Mouse (Mus musculus): ENCODE measurements around the gene Dock8.

The Dock8 gene

DNA sequence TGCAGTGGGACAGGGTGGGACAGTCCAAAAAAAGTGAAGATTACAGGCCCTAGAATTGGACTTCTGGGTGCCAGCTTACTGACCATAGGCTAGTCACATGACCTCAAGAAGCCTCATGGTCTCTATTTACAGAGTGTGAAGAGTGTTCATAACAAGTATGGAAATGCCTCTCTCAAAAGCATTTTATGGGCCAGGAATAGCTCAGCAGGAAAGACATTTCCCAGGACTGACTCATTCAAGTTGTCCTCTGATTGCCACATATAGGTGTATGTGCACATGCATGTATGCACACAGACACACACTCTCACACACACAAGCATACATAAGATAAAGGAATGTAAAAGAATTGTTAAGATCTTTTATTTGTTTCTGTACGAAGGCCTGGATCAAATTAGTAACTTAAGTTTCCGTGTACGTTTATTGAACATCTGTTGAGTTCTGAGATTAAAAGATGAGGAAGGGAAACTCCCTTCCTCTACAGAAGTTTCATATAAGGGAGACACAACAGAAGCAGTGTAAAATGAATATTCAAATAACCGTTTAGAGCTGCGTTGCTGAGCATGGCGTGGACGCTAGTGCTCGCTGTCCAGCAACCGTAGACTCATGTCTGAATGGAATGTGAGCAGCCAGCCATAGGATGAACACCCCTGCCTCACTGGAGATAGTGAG is 63.0 kb downstream of the Dock8 start:
- no peak for DNase-seq (ENCODE audit: low spot score)

- no peak for DNase-seq (ENCODE audit: low spot score)
These were observed 63.5 kb downstream of the Dock8 start for GRCm38 (mm10) chr19:25062857-25063240.

DNA sequence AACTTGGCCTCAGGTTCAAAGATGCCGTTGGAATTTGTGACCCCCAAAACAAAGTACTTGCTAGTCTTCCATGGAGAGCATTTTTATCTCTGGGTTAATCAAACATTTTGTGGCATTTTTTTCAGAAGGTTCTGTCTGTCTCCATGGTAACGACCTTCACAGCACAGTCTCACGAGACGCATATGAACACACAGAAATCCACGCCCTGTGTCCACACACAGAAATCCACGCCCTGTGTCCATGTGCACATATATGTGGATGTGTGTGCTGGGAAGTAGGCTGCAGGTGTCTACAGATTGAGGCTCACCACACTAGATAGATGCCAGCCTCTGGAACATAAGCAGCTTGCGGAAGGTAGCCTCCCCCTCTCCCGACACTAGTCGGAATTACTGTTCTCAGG is 66.9 kb downstream of the Dock8 start:
- DNase-seq (ENCODE audit: low spot score), result no peak

GRCm38 (mm10) chr19:25068518-25068917 is 69.2 kb downstream of the Dock8 start:
- no peak for DNase-seq (ENCODE audit: low spot score)

DNA sequence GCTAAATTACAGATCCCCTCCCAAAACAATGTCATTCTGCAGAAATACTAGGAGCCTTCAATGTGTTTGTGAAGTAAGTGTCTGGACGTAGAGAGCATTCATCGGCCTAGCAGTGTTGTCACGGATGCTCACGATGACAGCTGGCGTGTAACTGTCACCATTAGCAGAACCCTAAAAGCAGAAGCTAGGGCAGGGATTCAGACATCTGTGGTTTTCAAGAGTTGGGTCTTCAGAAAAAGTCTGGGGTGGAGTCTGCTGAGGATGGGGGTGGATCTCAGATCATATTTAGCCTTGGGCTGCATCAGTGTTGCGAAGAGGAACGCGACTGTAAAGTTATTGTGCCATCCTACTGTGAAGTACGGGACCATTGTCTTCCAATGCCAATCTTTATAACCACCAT is 73.2 kb downstream of the Dock8 start:
- no peak for DNase-seq (ENCODE audit: low spot score)

DNA sequence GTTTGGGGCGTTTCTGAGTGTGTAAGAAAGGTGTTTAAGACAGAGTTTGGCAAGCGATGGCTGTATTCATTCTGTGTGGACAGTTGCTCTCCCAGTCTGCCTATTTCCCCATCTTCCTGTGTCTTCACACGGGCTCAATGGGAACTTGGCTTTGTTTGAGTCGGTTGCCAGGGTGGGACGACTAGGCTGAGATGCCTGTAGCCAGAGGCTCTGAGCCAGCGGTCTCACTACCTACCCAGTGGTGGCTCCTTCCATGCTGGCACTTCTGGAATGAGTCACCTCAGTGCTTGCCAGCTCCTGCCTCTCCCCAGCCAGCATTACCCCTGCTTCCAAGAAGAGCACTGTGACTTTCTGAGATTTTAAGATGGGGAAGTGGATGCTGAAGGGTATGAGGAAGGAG is 75.4 kb downstream of the Dock8 start:
- no peak for DNase-seq (ENCODE audit: low spot score)

- no peak for DNase-seq (ENCODE audit: low spot score)
These were observed 78.3 kb downstream of the Dock8 start for GRCm38 (mm10) chr19:25077636-25078035.

DNA sequence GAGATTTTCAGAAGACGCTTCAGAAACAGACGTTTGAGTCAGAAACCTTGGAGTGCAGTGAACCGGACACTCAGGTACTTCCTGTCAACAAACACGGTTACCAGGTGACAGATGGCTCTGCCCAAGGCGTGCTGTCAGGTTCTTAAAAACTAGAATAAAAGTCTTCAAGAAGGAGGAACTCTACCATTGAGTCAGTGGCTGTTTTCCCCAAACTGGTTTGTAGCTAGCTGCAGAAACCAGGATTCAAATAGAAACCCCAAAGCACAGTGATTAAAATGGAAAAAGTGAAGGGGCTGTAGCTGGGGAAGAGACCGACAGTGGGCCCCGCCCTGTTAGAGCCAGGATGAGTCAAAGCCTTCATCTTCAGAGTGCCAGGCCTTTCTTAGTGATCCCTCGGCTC is 78.8 kb downstream of the Dock8 start:
- DNase-seq (ENCODE audit: low spot score), result no peak

- DNase-seq (ENCODE audit: low spot score), result no peak
These were observed 80.8 kb downstream of the Dock8 start for GRCm38 (mm10) chr19:25080166-25080565.

GRCm38 (mm10) chr19:25082839-25083238 is 83.5 kb downstream of the Dock8 start:
- no peak for DNase-seq (ENCODE audit: low spot score)

DNA sequence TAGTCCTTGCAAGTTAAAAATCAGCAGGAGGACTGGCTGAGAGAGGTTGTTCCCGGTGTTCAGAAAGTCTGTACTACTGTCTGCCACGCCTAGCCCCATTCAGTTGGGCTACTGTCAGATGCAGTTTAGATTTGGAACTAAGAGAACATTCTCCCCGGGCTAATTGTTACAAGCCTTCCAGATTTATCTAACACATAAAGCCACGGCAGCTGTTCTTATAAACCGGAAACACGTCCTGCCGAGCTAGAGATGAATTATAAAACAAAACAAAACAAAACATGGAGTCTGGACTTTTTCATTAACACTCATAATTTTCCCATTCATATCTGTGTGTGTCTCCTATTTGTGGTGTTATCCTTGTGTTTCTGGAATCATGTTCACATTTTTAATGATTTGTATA is 87.8 kb downstream of the Dock8 start:
- no peak for DNase-seq (ENCODE audit: low spot score)

GRCm38 (mm10) chr19:25089746-25090145 is 90.4 kb downstream of the Dock8 start:
- DNase-seq (ENCODE audit: low spot score), result no peak

GRCm38 (mm10) chr19:25095135-25095534 is 95.8 kb downstream of the Dock8 start:
- no peak for DNase-seq (ENCODE audit: low spot score)

DNA sequence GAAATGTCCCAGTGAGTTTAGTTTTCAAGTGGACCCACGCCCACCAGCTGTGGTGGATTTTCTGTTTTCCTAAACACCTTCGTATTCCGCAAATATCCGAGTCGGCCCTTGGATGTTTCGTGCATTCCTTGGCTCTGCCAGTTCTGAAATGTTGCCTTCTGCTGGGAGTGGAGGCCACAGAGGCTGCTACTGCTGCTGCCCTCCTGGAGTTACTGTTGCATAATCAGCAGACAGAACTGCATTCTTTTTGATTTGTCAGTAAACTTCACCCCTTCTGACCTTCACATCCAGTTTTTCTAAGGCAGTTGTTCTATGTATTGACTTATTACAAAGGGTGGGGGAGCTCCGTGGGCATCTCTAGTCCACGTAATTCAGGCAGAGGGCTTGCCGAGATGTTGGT is 97.0 kb downstream of the Dock8 start:
- DNase-seq (ENCODE audit: low spot score), result no peak

GRCm38 (mm10) chr19:25096986-25097385 is 97.7 kb downstream of the Dock8 start:
- DNase-seq (ENCODE audit: low spot score), result peak; percentile 54

DNA sequence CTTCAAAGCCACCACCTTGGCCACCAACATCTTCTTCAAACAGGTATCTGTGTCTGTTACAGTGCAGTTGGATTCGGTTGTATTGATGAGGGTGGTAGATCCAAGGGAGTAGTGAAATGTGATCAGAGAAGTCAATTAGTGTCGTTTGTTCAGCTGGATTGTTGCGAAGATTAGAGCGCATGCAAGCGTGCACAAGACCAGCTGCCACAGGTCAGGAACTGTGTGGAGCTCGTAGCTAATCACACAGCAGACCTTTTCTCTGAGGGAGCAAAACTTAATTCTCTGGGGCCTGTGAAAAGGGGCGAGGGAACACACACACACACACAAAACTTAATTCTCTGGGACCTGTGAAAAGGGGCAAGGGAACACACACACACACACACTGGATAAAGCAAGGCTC is 98.2 kb downstream of the Dock8 start:
- DNase-seq (ENCODE audit: low spot score), result no peak

DNA sequence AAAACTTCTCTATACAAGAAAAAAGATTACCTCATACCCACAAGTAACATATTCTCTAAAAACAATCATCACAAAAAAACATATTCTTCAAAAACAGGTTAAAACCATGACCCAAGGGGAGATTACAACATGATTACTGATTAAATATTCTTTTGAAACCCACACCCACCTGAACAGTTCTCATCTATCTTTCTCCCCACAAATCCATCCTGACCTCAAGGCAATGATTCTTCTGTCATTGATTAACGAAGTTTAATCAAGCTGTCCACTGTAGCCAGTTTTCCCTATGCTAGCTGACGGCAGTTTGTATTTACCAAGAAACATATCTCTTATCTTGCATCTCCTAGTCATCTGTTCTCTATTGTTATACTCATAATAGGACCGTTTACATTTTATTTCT is 98.6 kb downstream of the Dock8 start:
- DNase-seq (ENCODE audit: low spot score), result no peak

- no peak for DNase-seq (ENCODE audit: low spot score)
These were observed 99.6 kb downstream of the Dock8 start for GRCm38 (mm10) chr19:25098941-25099340.

DNA sequence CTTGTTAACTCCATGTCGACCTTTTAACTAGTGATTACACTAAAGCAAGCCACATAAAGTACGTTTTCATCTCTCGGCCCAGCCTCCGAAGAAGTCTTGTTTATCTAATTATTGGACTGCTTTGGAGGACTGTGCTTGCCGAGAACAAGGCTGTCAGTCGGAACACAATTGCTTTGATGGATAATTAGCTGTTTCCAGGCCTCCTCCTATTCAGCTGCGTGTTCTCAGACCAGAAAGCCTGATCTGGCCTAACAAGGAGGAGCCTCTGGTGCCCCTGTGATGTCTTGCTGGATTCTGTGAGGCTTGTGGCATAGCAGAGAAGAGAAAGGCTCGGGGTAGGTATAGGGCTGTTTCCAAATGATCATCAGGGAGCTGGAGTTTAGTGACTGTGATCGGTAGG is 106.3 kb downstream of the Dock8 start:
- DNase-seq (ENCODE audit: low spot score), result no peak

GRCm38 (mm10) chr19:25106315-25106714 is 107.0 kb downstream of the Dock8 start:
- DNase-seq (ENCODE audit: low spot score), result no peak

- no peak for DNase-seq (ENCODE audit: low spot score)
These were observed 108.1 kb downstream of the Dock8 start for GRCm38 (mm10) chr19:25107417-25107816.

GRCm38 (mm10) chr19:25111591-25112233 is 112.4 kb downstream of the Dock8 start:
- DNase-seq (ENCODE audit: low spot score), result no peak

GRCm38 (mm10) chr19:25116981-25117380 is 117.6 kb downstream of the Dock8 start:
- no peak for DNase-seq (ENCODE audit: low spot score)

DNA sequence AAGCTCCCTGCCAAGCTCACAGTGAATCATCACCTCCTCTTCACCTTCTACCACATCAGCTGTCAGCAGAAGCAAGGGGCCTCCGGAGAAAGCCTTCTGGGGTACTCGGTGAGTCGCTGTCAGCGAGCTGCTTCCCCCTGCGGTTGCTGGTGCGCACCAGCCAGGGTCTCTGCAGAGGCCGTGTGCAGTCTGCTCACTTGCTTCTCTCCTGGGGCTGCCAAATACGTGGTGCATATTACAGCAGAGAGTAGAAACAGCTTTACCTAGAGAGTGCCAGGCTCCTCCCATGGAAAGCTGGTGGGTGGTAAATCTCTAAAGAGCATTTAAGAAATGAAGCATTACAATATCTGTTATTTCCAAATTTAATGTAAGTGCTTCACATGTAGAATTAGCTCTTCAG is 123.1 kb downstream of the Dock8 start:
- DNase-seq (ENCODE audit: low spot score), result no peak
